ENCODE assay signal across 11 mouse cellular contexts in genomic region chr12:26534229-26535105, GRCm38 (mm10).
DNase-seq lines count a peak whose midpoint lies in the region; ATAC-seq and TF ChIP-seq lines count a peak whose summit lies in the region.
"Had no signal": no experiment of that assay in that cellular context is flagged by ENCODE, and none has a peak within 500 bp of the region (broad histone marks: within the 10 kb centered on the region; RNA-seq: fewer than 3 reads in every experiment).

No protein-coding gene starts in this region.

- no peaks in the 10 kb centered on the region for H3K36me3 ChIP-seq in kidney, embryonic 15.5 days
- no peaks in the 10 kb centered on the region for H3K36me3 ChIP-seq in hindbrain, embryonic 12.5 days
- H3K36me3 ChIP-seq in midbrain, embryonic 15.5 days (replicated peaks): no peaks in the 10 kb centered on the region
- H3K36me3 ChIP-seq in liver, postnatal 0 days (replicated peaks; ENCODE audit: insufficient read depth, low read length): no peaks in the 10 kb centered on the region
- H3K36me3 ChIP-seq: heart, embryonic 13.5 days had no signal

- H3K4me3 ChIP-seq in kidney, embryonic 15.5 days (replicated peaks): no peak overlapping the region
- H3K4me3 ChIP-seq in hindbrain, embryonic 12.5 days: no peak overlapping the region
- H3K4me3 ChIP-seq in midbrain, embryonic 15.5 days: no peak overlapping the region
- no peak overlapping the region for H3K4me3 ChIP-seq in liver, postnatal 0 days (ENCODE audit: low read depth, low read length)
- H3K4me3 ChIP-seq: heart, embryonic 13.5 days had no signal

- H3K9me3 ChIP-seq in kidney, embryonic 15.5 days (replicated peaks): 0 out of 2 replicates have a peak, but pooled peaks cover 3% of the 10 kb centered on the region
- no peaks in the 10 kb centered on the region for H3K9me3 ChIP-seq in hindbrain, embryonic 12.5 days (replicated peaks)
- H3K9me3 ChIP-seq in midbrain, embryonic 15.5 days: no peaks in the 10 kb centered on the region
- H3K9me3 ChIP-seq in liver, postnatal 0 days (ENCODE audit: low read length): no peaks in the 10 kb centered on the region
- H3K9me3 ChIP-seq: heart, embryonic 13.5 days had no signal

- peaks cover 20% of the 10 kb centered on the region for H3K4me1 ChIP-seq in kidney, embryonic 15.5 days
- peaks cover 22% of the 10 kb centered on the region for H3K4me1 ChIP-seq in hindbrain, embryonic 12.5 days
- H3K4me1 ChIP-seq in midbrain, embryonic 15.5 days: peaks cover 25% of the 10 kb centered on the region
- H3K4me1 ChIP-seq in liver, postnatal 0 days (ENCODE audit: insufficient read depth): no peaks in the 10 kb centered on the region

- no peak overlapping the region for H3K27ac ChIP-seq in kidney, embryonic 15.5 days
- peak overlapping the region; percentile 95 for H3K27ac ChIP-seq in hindbrain, embryonic 12.5 days
- peak overlapping the region; percentile 84 for H3K27ac ChIP-seq in midbrain, embryonic 15.5 days
- no peak overlapping the region for H3K27ac ChIP-seq in liver, postnatal 0 days (ENCODE audit: low read depth)
- H3K27ac ChIP-seq: heart, embryonic 13.5 days had no signal

- 0 out of 2 replicates have a peak overlapping the region, but pooled peaks have one; percentile 3 for H3K9ac ChIP-seq in kidney, embryonic 15.5 days
- H3K9ac ChIP-seq in hindbrain, embryonic 12.5 days: peak overlapping the region; percentile 38; the same call in 1 of the 2 replicates
- no peak overlapping the region for H3K9ac ChIP-seq in midbrain, embryonic 15.5 days
- H3K9ac ChIP-seq in liver, postnatal 0 days (replicated peaks): no peak overlapping the region
- H3K9ac ChIP-seq: heart, embryonic 13.5 days had no signal

- peak; percentile 47; the same call in 1 of the 2 replicates for ATAC-seq in kidney, embryonic 15.5 days (replicated peaks; ENCODE audit: low FRiP score)
- ATAC-seq in hindbrain, embryonic 12.5 days (ENCODE audit: low FRiP score): peak; percentile 79
- ATAC-seq in midbrain, embryonic 15.5 days (replicated peaks): peak; percentile 66; the same call in 1 of the 2 replicates
- no peak for ATAC-seq in liver, postnatal 0 days

- no peak for TF ChIP-seq EP300 in liver, postnatal 0 days (IDR thresholded peaks at IDR 0.05; ENCODE audit: low read depth)

- no peak for TF ChIP-seq CTCF in liver, postnatal 0 days (IDR thresholded peaks at IDR 0.05; ENCODE audit: low read depth)

- WGBS in kidney, embryonic 15.5 days: 10% methylated on average over 9 of the region's 9 CpGs
- WGBS in hindbrain, embryonic 12.5 days: 15% methylated on average over 9 of the region's 9 CpGs
- WGBS in midbrain, embryonic 15.5 days: 19% methylated on average over 9 of the region's 9 CpGs
- 28% methylated on average over 9 of the region's 9 CpGs for WGBS in liver, postnatal 0 days (ENCODE audit: insufficient replicate concordance)

- no peak for DNase-seq in kidney, adult 8-10 months
- peak; percentile 54 for DNase-seq in embryo, embryonic 11.5 days (ENCODE audit: low read depth, low spot score)
- DNase-seq in liver, postnatal 0 days: no peak
- DNase-seq in adrenal gland, adult 2 months: no peak
- no peak for DNase-seq in layer of hippocampus, adult 9-10 months (ENCODE audit: low spot score)
- DNase-seq: kidney, postnatal 10 days; lung, postnatal 36 days had no signal

- 0 out of 2 replicates have a peak overlapping the region, but pooled peaks have one; percentile 16 for H3K4me2 ChIP-seq in kidney, embryonic 15.5 days
- peak overlapping the region; percentile 42 for H3K4me2 ChIP-seq in hindbrain, embryonic 12.5 days (replicated peaks)
- peak overlapping the region; percentile 27 for H3K4me2 ChIP-seq in midbrain, embryonic 15.5 days
- no peak overlapping the region for H3K4me2 ChIP-seq in liver, postnatal 0 days (ENCODE audit: low read depth, low read length)
- H3K4me2 ChIP-seq: heart, embryonic 13.5 days had no signal

- no peaks in the 10 kb centered on the region for H3K27me3 ChIP-seq in kidney, embryonic 15.5 days
- H3K27me3 ChIP-seq in hindbrain, embryonic 12.5 days: no peaks in the 10 kb centered on the region
- H3K27me3 ChIP-seq in midbrain, embryonic 15.5 days (replicated peaks): no peaks in the 10 kb centered on the region
- no peaks in the 10 kb centered on the region for H3K27me3 ChIP-seq in liver, postnatal 0 days (ENCODE audit: insufficient read depth, low read length)

Comparison
In these comparisons a context has a peak if more than half of its experiments do, and no peak if none do; other contexts are left out.
1. H3K27ac ChIP-seq: peak in hindbrain, embryonic 12.5 days (single experiment) and midbrain, embryonic 15.5 days (single experiment); none in kidney, embryonic 15.5 days (single experiment) and liver, postnatal 0 days (single experiment).
2. H3K9ac ChIP-seq: peak in kidney, embryonic 15.5 days (single experiment) and hindbrain, embryonic 12.5 days (single experiment); none in midbrain, embryonic 15.5 days (single experiment) and liver, postnatal 0 days (single experiment).